Mouse (Mus musculus) midbrain, postnatal 0 days (tissue): ENCODE results near the gene Phlpp1. TPM values are rescaled to one million over a fixed set of nuclear protein-coding genes. Genes with fewer than 3 reads are reported as not detected.

Experiments
- ATAC-seq: fragments of 200-750 bp; cut with Nextera tagmentation; 2 replicates; pipeline ENCODE4 v1.8.0; 2017; ENCODE audit warnings: moderate number of reproducible peaks, mild to moderate bottlenecking, moderate TSS enrichment, moderate library complexity; ENCODE audit not compliant: low FRiP score
- DNase-seq: peaks from one replicate; pipeline ENCODE4 v3.0.0-alpha.2; 2015; ENCODE audit warnings: low spot score
- H3K27ac ChIP-seq: fragments of 300-500 bp; sonication (generic); 2 replicates; pipeline ENCODE4 v1.5.1; 2014; ENCODE audit warnings: low read depth, mild to moderate bottlenecking, low read length, mixed read lengths
- H3K27me3 ChIP-seq: fragments of 300-500 bp; sonication (generic); 2 replicates; pipeline ENCODE4 v1.6.1; 2014; ENCODE audit warnings: low read length, control low read depth, mixed read lengths; ENCODE audit not compliant: insufficient read depth
- H3K36me3 ChIP-seq: fragments of 300-500 bp; sonication (generic); 2 replicates; pipeline ENCODE4 v1.6.1; 2014; ENCODE audit warnings: low read length, control low read depth, mixed read lengths; ENCODE audit not compliant: insufficient read depth
- H3K4me1 ChIP-seq: fragments of 300-500 bp; sonication (generic); 2 replicates; pipeline ENCODE4 v1.6.1; 2014; ENCODE audit warnings: mild to moderate bottlenecking, control low read depth, antibody characterized with exemption, low read length, mixed read lengths; ENCODE audit not compliant: insufficient read depth
- H3K4me2 ChIP-seq: fragments of 300-500 bp; sonication (generic); 2 replicates; pipeline ENCODE4 v1.6.1; 2014; ENCODE audit warnings: low read depth, mild to moderate bottlenecking, low read length, mixed read lengths; ENCODE audit not compliant: poor library complexity, severe bottlenecking
- H3K4me3 ChIP-seq: fragments of 300-500 bp; sonication (generic); 2 replicates; pipeline ENCODE4 v1.5.1; 2014; ENCODE audit warnings: low read depth, mild to moderate bottlenecking, low read length, moderate library complexity
- H3K9ac ChIP-seq: fragments of 300-500 bp; sonication (generic); replicated peaks from 2 replicates; pipeline ENCODE4 v1.6.1; 2014; ENCODE audit warnings: mild to moderate bottlenecking, low read length, moderate library complexity, mixed read lengths; ENCODE audit not compliant: poor library complexity, severe bottlenecking
- H3K9me3 ChIP-seq: fragments of 300-500 bp; sonication (generic); 2 replicates; pipeline ENCODE4 v1.6.1; 2016; ENCODE audit warnings: low read length, control low read depth
- CTCF ChIP-seq: IDR thresholded peaks from 2 replicates; pipeline ENCODE4 v1.5.1; 2016; ENCODE audit warnings: antibody characterized with exemption, mild to moderate bottlenecking
- WGBS: fragments of 180-500 bp; shearing (Covaris S2); extraction: QIAGEN DNeasy Blood & Tissue Kit; methylation state at CpG from one replicate; pipeline ENCODE4 v1.1.7; 2014; 5-methylcytosine and 5-hydroxymethylcytosine counted together
- polyA plus RNA-seq: library from polyadenylated mRNA; unstranded; fragments of >200 nt; fragmentation: Nextera tagmentation; extraction: Ambion mirVana; gene quantifications from 2 replicates; pipeline ENCODE4 v1.2.1, GENCODE M21; 2015
- total RNA-seq: library from RNA; depleted of rRNA; stranded (reverse); fragments of >200 nt; gene quantifications from 2 replicates; pipeline ENCODE4 v1.2.3, GENCODE M21; 2014; rRNA removed

Phlpp1 gene
- total and polyA plus RNA-seq, 2 experiments from 2014 or later: 5.3 to 34.0 TPM

GRCm38 (mm10) chr1:106410858-106411257, 239.3 kb downstream of the Phlpp1 start:
- Histone ChIP-seq H3K9me3 (no peaks in the 10 kb centered on the region), H3K4me2 (no peak overlapping the region), H3K27ac (no peak overlapping the region), H3K27me3 (no peaks in the 10 kb centered on the region), H3K4me1 (no peaks in the 10 kb centered on the region), H3K9ac (no peak overlapping the region), H3K4me3 (no peak overlapping the region), H3K36me3 (no peaks in the 10 kb centered on the region)
- no peak for TF ChIP-seq CTCF
- WGBS: 81% methylated on average over 2 of the region's 2 CpGs
- ATAC-seq (no peak), DNase-seq (no peak)

- Histone ChIP-seq H3K27ac (no peak overlapping the region), H3K27me3 (no peaks in the 10 kb centered on the region), H3K4me1 (no peaks in the 10 kb centered on the region), H3K36me3 (no peaks in the 10 kb centered on the region), H3K9me3 (no peaks in the 10 kb centered on the region), H3K4me2 (no peak overlapping the region), H3K9ac (no peak overlapping the region), H3K4me3 (no peak overlapping the region)
- DNase-seq (peak; percentile 74), ATAC-seq (peak; percentile 48; the same call in 1 of the 2 replicates)
- WGBS: 38% methylated on average over 9 of the region's 9 CpGs
- TF ChIP-seq CTCF: peak; percentile 82
These were observed 253.8 kb downstream of the Phlpp1 start for GRCm38 (mm10) chr1:106425128-106425936.

- no peak overlapping the region for H3K4me3 ChIP-seq
- H3K9me3 ChIP-seq: no peaks in the 10 kb centered on the region
- ATAC-seq (peak; percentile 59; the same call in 1 of the 2 replicates), DNase-seq (peak; percentile 86)
- 36% methylated on average over 8 of the region's 8 CpGs for WGBS
- H3K4me1 ChIP-seq: no peaks in the 10 kb centered on the region
- H3K4me2 ChIP-seq: no peak overlapping the region
- no peak overlapping the region for H3K9ac ChIP-seq
- H3K36me3 ChIP-seq: no peaks in the 10 kb centered on the region
- no peak for TF ChIP-seq CTCF
- H3K27me3 ChIP-seq: no peaks in the 10 kb centered on the region
- no peak overlapping the region for H3K27ac ChIP-seq
These were observed 256.6 kb downstream of the Phlpp1 start for GRCm38 (mm10) chr1:106428170-106428569.

- H3K9ac ChIP-seq: no peak overlapping the region
- no peak overlapping the region for H3K4me2 ChIP-seq
- H3K27me3 ChIP-seq: no peaks in the 10 kb centered on the region
- no peaks in the 10 kb centered on the region for H3K36me3 ChIP-seq
- H3K9me3 ChIP-seq: no peaks in the 10 kb centered on the region
- TF ChIP-seq CTCF: no peak
- H3K27ac ChIP-seq: no peak overlapping the region
- no peak for ATAC-seq
- H3K4me1 ChIP-seq: no peaks in the 10 kb centered on the region
- no peak overlapping the region for H3K4me3 ChIP-seq
- no peak for DNase-seq
- WGBS: 70% methylated on average over 4 of the region's 4 CpGs
These were observed 257.0 kb downstream of the Phlpp1 start for GRCm38 (mm10) chr1:106428580-106428979.

GRCm38 (mm10) chr1:106433580-106433979, 262.0 kb downstream of the Phlpp1 start:
- no peaks in the 10 kb centered on the region for H3K4me1 ChIP-seq
- no peaks in the 10 kb centered on the region for H3K36me3 ChIP-seq
- H3K4me3 ChIP-seq: no peak overlapping the region
- H3K27me3 ChIP-seq: no peaks in the 10 kb centered on the region
- ATAC-seq: no peak
- H3K9ac ChIP-seq: no peak overlapping the region
- TF ChIP-seq CTCF: no peak
- no peak for DNase-seq
- WGBS: 38% methylated on average over 2 of the region's 2 CpGs
- H3K9me3 ChIP-seq: no peaks in the 10 kb centered on the region
- no peak overlapping the region for H3K4me2 ChIP-seq
- H3K27ac ChIP-seq: no peak overlapping the region

Other genes starting within 250 kb of the Phlpp1 start
- gene Zcchc2, start 181.3 kb upstream of the Phlpp1 start, total RNA-seq: 15.0 and 18.9 TPM in 2 replicates
- gene Zcchc2, start 181.3 kb upstream of the Phlpp1 start, polyA plus RNA-seq: 2.3 and 2.7 TPM in 2 replicates